Mouse (Mus musculus) embryonic fibroblast, embryonic 13.5 days (primary cell): ENCODE measurements around the gene Gzma.

Source experiments
- CTCF ChIP-seq: IDR thresholded peaks from 2 replicates; pipeline ENCODE4 v1.5.1; 2011; ENCODE audit warnings: mild to moderate bottlenecking, control low read depth, low read length, moderate library complexity, borderline replicate concordance; ENCODE audit not compliant: insufficient read depth
- POLR2A ChIP-seq: IDR thresholded peaks from 2 replicates; pipeline ENCODE4 v1.6.1; 2011; ENCODE audit warnings: low read depth, mild to moderate bottlenecking, control low read depth, low read length, moderate library complexity

DNA sequence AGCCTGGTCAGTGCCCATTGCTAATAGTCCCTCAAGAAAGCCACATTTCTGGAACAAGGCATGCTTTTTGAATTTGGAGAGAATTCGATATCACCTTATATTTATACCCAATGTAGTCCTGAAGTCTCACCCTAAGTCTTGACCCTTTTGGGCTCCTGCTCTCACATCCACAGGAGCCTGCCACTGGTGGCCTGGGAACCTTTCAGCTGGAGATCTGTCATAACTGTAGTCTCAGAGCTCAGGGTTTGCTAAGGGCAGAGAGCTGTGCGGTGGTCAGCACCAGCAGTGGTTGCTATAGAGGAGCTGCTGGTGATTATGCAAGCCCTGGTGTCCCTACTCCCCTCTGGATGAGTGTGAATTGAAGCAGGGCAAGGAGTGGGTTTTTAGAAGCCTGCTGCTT, 2.4 kb downstream of the Gzma start:
- TF ChIP-seq CTCF (no peak), POLR2A (no peak)
